Mouse (Mus musculus) adrenal gland, postnatal 25 days (tissue): ENCODE measurements around the gene Gm10198. TPM values are rescaled to one million over a fixed set of nuclear protein-coding genes. Genes with fewer than 3 reads are reported as not detected.

Experiments
- DNase-seq: peaks from one replicate; pipeline ENCODE4 v3.0.0; 2021; ENCODE audit warnings: mixed read lengths
- long read RNA-seq: library from polyadenylated mRNA; stranded (forward); transcript quantifications from one replicate; pipeline ENCODE4 v2.0.0, GENCODE M21; 2021
- total RNA-seq: library from RNA; stranded (reverse); gene quantifications from 2 replicates; pipeline ENCODE4 v1.2.3, GENCODE M21; 2021

Gm10198 gene
- not detected in 2 replicates for total RNA-seq
- long read RNA-seq, result 0 reads

GRCm38 (mm10) chr13:111592485-111592884, at the start of gene Gm10198:
TSS of gene Gm10198 (plus strand) at chr13:111592785.
- no peak for DNase-seq

GRCm38 (mm10) chr13:111545286-111545685, 47.3 kb upstream of the Gm10198 start:
- DNase-seq, result no peak

- DNase-seq, result no peak
These were observed 39.8 kb upstream of the Gm10198 start for GRCm38 (mm10) chr13:111552769-111553168.

- no peak for DNase-seq
These were observed 39.4 kb upstream of the Gm10198 start for GRCm38 (mm10) chr13:111553182-111553581.

GRCm38 (mm10) chr13:111553941-111554340, 38.6 kb upstream of the Gm10198 start:
- no peak for DNase-seq

- DNase-seq, result no peak
These were observed 37.3 kb upstream of the Gm10198 start for GRCm38 (mm10) chr13:111555333-111555732.

GRCm38 (mm10) chr13:111556375-111556774, 36.2 kb upstream of the Gm10198 start:
- no peak for DNase-seq

- DNase-seq, result no peak
These were observed 32.4 kb upstream of the Gm10198 start for GRCm38 (mm10) chr13:111560152-111560551.

- no peak for DNase-seq
These were observed 30.0 kb upstream of the Gm10198 start for GRCm38 (mm10) chr13:111562595-111562994.

- DNase-seq, result no peak
These were observed 18.4 kb upstream of the Gm10198 start for GRCm38 (mm10) chr13:111574196-111574595.

GRCm38 (mm10) chr13:111577177-111577576, 15.4 kb upstream of the Gm10198 start:
- no peak for DNase-seq

- no peak for DNase-seq
These were observed 12.5 kb upstream of the Gm10198 start for GRCm38 (mm10) chr13:111580054-111580453.

- no peak for DNase-seq
These were observed 5.5 kb downstream of the Gm10198 start for GRCm38 (mm10) chr13:111598111-111598510.

GRCm38 (mm10) chr13:111601383-111601782, 8.8 kb downstream of the Gm10198 start:
- DNase-seq, result no peak

GRCm38 (mm10) chr13:111604826-111605225, 12.2 kb downstream of the Gm10198 start:
- DNase-seq, result no peak

- DNase-seq, result no peak
These were observed 23.9 kb downstream of the Gm10198 start for GRCm38 (mm10) chr13:111616168-111617125.

GRCm38 (mm10) chr13:111620433-111620832, 27.8 kb downstream of the Gm10198 start:
- no peak for DNase-seq

GRCm38 (mm10) chr13:111622425-111622824, 29.8 kb downstream of the Gm10198 start:
- DNase-seq, result no peak

- DNase-seq, result no peak
These were observed 30.5 kb downstream of the Gm10198 start for GRCm38 (mm10) chr13:111623112-111623511.

- no peak for DNase-seq
These were observed 31.5 kb downstream of the Gm10198 start for GRCm38 (mm10) chr13:111624115-111624514.

- DNase-seq, result no peak
These were observed 41.9 kb downstream of the Gm10198 start for GRCm38 (mm10) chr13:111634163-111635160.

GRCm38 (mm10) chr13:111640319-111640718, 47.7 kb downstream of the Gm10198 start:
- no peak for DNase-seq
